Mouse (Mus musculus) cerebellum, adult 11 months (tissue): ENCODE measurements around the gene Gjb6.

ENCODE experiments used
- DNase-seq: peaks from one replicate; pipeline ENCODE4 v3.0.0; 2022

Gene Gjb6

GRCm38 (mm10) chr14:57133161-57133661 is at the start of gene Gjb6:
Gene Gjb6 (minus strand): TSS chr14:57133611.
- no peak for DNase-seq

DNA sequence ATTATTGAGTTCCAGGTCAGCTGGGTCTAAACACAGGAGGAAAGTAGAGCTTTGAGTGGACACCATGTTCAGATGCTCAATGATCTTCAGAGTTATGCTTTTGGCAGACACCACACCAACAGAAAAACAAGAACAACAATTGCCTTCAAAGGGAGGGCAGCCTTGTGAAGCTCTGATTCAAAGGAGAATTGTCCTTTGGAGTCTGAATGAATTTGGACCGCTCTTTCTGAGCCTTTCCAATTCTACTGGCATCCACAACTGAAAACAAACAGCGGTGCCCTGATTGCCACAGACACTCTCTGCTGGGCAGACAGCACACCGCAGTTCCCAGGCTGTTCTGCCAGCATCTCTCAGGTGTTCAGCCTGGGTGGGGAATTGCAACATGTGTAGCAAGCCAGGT is 32.1 kb upstream of the Gjb6 start:
- DNase-seq: no peak

DNA sequence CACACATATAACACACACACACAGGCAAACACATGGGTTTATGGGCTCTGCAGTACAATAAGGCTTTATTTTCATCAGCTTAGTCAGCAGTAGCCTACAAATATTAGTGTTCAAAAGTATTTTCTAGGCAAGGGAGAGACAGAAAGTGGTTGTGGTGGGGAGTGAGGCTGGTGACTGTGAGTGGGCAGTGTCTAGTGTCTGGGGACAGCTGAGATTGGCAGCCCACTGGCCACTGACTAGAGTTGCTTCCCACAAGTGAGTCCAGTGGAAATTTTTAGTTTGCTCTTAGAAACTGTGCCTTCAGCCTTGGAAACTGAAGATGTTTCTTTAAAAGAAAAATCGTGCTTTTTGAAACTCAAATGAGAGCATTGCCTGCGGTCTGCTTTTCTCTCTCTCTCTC is 28.4 kb upstream of the Gjb6 start:
- DNase-seq: no peak

DNA sequence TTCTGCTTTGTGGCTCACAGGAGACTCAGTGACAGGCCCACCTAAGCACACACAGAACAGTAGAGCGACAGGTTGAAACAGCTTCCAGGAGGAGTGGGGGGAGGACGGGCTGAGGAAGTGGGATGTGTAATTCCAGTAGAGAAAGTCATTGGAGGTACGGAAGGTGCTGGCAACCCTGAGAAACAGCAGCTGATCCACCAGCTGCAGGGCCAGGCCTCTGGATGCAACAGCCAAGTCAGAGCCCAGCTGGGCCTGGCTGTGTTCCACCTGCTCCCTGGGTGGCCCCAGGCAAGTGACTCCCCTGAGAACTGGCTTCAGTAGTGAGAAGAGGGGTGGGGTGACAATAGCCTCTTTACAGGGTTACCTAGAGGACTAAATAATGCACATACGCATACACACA is 27.8 kb upstream of the Gjb6 start:
- peak; percentile 6 for DNase-seq

GRCm38 (mm10) chr14:57154916-57155315 is 21.5 kb upstream of the Gjb6 start:
- no peak for DNase-seq

DNA sequence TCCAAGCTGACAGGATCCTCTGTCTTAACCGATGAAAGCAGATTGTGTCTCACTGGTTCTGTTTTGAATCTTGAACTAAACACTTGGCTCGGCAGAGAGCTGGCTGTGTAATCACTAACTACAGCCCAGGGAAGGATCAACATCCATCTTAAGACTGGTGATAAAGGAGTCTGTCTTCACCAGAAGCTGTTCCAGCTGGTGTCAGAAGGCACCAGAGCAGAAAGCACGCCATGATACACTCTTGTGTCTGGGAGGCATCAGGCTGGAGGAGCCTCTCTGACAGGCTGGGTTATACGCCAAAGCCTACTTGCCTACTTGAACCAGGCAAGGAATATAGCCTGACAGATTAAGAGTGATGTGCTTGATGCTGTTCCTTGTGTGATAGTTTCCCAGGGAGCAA is 12.3 kb upstream of the Gjb6 start:
- no peak for DNase-seq

GRCm38 (mm10) chr14:57135265-57135664 is 1.9 kb upstream of the Gjb6 start:
- DNase-seq: no peak

DNA sequence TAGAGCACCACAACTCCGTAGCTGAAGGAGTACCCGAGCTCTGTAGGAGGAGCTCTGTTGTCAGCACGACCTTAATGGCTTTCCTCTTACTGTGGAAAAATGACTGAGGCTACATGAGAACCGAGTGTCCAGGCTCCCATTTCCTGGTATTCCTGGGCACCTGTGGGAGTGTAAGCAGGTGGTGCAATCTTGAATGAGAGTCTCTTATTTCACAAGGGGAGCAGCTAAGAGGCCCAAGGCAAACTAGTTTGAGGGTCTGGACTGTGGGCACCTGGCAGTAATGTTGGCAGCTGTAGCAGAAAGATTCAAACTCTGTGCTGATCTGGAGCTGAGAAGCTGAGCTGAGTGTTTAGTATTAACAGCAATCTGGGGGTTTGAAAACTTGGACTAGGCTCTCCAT is 6.0 kb downstream of the Gjb6 start:
- DNase-seq: no peak

DNA sequence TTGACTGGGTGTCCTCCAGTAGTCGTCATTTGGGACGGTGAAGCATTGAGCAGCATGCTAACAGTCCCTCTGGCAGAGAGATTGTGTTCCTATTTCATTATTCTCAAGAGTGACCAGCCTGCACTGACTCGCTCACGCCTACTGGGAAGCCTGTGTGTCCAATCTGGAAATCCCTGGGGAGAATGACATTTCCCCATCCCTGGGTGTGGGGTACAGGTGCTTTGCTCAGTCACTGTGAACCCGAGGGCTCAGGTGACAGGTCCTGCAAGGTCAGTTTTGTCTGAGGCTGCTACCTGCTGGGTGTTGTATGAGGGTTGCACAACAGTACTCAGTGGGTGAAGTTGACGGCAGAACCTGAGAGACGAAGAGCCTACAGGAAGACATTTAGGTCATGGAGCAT is 11.1 kb downstream of the Gjb6 start:
- DNase-seq: no peak

DNA sequence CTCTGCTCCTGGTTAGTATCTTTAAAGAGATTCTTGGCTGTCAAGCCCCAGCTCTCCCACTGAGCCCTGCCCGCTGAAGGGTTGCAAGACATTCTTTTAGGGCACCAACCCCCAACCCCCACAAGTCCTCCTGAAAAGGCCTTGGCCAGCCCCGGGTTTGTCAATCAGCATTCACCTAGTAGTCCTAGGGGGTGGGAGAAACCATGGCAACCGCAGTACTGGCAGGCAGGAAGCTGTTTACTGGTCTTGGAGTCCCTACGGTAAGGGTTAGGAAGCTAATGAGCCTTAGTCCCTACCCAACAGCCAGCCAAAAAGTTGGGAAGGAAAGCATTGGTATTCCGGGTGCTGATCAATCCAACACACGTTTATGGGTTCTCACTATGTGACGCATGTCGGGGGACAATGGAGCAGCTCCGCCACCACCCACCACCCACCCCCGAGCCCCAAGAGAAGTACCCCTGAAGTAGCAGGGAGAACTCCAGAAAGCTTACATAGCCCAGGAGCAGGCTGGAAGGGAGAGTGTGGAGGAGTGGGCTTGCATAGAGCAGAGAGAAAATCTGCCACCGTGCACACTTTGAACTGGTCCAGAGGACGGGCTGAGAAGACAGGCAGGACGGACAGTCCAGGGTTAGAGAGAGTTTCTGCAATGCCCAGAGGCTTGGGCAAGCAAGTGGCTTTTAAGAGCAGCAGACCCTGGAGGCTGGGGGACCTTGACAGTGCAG is 17.4 kb downstream of the Gjb6 start, which contains the start of gene Gm4491:
Gm4491 (minus strand) TSS at position 61 of the 722 bp plus-strand sequence.
- DNase-seq: peak; percentile 4

- no peak for DNase-seq
Measured at GRCm38 (mm10) chr14:57109194-57109593, 24.2 kb downstream of the Gjb6 start.

DNA sequence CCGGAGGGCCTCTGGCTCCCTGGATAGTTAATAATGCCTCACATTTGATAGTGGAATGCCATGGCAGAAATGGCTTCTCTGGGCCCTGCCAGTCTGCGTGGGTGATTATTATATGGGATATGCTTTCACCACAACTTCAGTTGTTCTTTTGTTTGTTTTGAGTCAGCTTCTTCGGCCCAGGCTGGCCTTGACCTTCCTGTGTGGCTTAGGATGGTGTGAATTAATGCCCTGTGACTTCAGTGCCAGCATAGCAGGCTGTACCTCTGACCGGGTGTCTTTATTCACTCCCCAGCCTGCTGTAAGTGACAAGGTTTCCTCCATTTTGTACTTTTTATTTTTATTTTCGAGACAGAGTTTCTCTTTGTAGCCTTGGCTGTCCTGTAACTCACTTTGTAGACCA is 25.5 kb downstream of the Gjb6 start:
- DNase-seq: no peak

DNA sequence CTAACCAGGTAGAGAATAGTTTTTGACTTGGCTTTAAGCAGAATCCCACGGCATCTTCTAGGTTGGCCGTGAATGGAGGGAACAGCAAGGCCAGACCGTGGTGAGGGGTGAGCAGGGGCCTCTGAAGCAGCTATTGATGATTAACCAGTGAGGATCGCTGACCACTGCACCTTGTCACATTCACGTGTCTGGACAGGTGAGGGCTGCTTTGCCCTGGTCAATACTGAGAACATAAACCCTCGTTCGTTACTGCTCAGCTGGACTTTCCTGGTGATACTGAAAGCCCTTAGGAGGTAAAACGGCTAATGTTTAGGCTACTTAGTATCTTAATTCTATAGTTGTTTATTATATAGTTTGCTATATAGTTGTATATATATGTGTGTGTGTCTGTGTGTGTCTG is 26.3 kb downstream of the Gjb6 start:
- DNase-seq: no peak

- no peak for DNase-seq
Measured at GRCm38 (mm10) chr14:57105721-57106120, 27.7 kb downstream of the Gjb6 start.

DNA sequence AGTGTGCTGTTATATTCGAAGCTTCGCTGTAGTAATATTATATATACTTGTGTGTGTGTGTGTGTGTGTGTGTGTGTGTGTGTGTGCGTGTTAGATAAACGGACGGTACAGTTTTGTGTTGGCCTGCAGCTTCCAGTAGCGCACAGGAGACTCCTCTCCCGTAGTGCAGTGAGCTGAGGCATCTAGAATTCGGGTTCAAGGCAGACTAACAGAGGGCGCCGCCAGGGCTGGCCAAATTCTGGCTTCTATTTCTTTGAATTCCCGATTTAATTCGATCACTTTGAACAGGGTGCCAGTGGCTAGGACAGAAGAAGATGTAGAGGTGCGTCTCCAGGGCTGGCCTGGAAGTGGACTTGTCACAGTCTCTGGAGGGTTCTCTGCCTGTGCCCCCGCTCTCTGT is 28.3 kb downstream of the Gjb6 start:
- DNase-seq: no peak

GRCm38 (mm10) chr14:57104106-57105023 is 29.0 kb downstream of the Gjb6 start, which contains the start of gene Gjb2:
Gene Gjb2 (minus strand): TSS chr14:57104702.
- DNase-seq: no peak

DNA sequence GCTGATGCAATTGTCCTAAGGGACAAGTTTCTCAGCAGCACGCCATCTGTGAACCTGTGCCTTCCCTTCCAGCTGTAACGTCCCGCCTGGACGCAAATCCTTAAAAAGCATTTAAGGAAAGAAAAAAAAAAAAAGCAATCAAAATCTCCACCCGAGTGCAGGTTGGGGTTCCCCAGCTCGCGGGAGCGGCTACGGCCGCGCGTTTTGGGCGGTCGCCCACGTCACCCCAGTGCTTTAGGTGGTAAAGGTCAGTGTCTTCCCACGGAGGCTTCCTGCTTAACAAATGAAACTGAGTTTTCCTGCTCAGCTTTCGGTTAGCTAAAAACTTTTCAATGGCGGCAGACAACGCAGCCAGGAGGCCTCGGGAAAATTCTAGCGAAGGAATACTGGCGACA is 29.7 kb downstream of the Gjb6 start:
- no peak for DNase-seq

GRCm38 (mm10) chr14:57103121-57103520 is 30.3 kb downstream of the Gjb6 start:
- DNase-seq: no peak

DNA sequence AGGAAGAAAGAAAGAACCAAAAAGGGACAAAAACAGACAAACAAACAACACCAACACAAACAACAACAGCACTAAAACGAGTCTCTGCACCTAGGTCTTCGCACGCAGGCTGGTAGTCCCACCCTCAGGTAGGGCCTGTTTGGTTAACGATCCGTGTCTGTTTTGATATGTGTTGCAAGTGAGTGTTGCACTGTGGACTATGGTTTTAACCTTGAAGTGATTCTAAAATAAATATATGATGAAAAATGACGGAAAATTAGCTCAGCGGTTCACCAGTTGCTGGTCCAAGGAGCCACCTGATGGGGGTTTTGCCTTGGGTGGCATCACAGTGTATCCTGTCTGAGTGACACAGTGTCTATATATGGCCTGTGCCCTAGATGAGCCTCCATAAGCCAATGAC is 31.8 kb downstream of the Gjb6 start:
- DNase-seq: no peak

DNA sequence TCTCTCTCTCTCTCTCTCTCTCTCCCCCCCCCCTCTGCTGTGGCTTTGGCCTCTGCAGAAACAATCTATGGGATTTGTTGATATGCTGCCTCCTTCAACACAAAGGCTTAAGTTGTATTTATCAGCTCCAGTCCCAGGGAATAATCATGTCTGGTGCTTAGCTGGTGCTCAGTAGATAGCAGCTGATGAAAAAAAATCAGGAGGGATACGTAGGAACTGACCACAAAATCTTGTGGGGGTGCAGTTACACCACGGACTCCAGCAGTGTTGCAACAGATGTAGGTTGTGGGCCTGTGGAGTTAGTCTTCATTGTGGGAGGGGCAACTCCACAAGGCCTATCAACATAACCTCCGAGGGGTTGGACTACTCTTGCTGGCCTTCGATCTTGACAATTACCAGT is 37.6 kb downstream of the Gjb6 start:
- DNase-seq: no peak

DNA sequence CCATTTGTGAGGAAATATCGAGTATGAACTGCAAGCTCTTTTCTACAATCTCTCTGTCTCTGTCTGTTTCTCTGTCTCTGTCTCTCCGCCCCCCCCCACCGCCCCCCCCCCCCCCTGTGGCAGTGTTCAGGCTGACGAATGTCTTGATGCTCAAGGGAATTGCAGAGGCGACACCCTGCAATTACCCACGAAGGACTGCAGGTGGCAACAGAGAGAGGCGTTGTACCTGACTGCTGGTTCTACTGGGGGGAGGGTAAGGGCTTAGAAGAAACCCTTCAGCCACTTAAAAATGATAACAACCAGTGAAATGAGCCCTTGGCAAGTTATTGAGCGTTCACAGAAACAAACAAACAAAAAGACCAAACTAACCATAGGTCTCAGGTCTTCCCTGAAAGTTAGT is 40.4 kb downstream of the Gjb6 start:
- DNase-seq: no peak

GRCm38 (mm10) chr14:57090001-57090400 is 43.4 kb downstream of the Gjb6 start:
- DNase-seq: no peak

DNA sequence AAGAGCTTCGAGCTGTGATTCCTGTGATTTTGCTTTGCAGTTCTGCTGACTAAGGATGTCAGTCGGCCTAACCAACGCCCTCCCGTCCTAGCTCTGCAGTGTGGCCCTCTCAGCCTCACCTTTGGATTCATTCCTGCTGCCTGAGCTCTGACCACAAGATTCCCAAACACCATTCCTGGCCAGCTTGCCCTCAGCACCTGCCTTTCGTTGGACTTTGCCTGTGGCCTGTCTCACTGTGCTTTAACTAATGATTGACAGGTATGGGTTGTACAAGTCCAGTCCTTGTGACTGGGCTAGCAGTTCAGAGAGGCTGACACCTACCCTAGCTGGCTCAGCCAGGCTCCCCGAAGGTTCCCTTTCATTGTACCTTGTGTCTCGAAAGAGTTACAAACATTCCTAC is 44.3 kb downstream of the Gjb6 start:
- DNase-seq: no peak

DNA sequence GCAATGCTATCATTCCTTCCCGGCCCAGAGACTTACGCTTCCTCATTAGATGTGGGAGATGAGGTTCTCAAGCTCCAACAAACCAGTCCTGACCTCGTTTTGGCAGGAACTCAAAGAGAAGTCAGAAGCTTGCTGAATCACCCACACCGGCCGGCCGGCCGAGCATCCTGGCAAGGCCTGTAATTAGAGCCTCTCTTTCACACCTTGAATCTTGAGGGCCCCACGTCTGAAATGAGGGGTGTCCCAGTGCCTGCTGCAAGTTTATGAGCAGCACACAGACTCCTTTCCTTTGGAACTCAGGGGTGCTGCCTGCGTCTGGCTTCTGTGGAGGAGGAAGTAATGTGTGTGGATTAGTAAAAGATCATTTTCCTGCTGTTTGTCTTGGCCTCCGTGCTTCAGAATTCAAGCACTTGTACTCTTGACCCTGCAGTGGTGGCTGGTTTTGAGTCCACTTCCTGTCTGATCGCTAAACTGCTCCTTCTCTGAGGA is 49.2 kb downstream of the Gjb6 start:
- DNase-seq: no peak
